Mouse (Mus musculus) kidney, adult 8-10 months (tissue): ENCODE measurements around the gene Prkcq.

Experiments used
- DNase-seq, 2 experiments: peaks; one replicate each; pipeline ENCODE4 v3.0.0; 2022

Prkcq gene

GRCm38 (mm10) chr2:11188279-11188678 lies 16.4 kb downstream of the Prkcq start:
- no peak for DNase-seq

DNA sequence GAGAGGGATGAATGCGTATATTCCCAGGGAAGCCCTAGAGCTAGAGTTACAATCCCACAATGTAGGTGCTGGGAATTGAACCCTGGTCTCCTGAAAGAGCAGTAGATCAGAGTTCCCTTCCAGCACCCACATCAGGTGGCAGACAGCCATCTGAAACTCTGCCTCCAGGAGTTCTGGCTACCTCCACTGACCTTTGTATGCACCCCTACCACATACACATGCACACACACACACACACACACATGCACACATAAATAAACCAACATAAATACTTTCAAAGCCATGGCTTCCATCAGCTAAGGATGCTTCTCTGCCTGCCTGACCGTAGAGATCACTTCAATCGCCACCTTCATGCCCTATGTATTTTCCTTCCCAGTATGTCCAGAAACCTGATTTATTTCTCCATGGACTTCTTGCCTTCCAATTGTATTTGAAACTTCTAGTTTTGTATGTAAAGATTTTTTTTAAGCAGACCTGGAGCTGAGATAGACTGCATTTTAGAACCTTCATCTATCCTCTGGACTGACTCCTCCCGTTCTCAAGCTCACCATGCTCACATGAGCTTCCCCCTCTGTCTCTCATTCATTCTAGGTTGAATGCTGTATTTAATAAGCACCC lies 17.4 kb downstream of the Prkcq start:
- no peak for DNase-seq

DNA sequence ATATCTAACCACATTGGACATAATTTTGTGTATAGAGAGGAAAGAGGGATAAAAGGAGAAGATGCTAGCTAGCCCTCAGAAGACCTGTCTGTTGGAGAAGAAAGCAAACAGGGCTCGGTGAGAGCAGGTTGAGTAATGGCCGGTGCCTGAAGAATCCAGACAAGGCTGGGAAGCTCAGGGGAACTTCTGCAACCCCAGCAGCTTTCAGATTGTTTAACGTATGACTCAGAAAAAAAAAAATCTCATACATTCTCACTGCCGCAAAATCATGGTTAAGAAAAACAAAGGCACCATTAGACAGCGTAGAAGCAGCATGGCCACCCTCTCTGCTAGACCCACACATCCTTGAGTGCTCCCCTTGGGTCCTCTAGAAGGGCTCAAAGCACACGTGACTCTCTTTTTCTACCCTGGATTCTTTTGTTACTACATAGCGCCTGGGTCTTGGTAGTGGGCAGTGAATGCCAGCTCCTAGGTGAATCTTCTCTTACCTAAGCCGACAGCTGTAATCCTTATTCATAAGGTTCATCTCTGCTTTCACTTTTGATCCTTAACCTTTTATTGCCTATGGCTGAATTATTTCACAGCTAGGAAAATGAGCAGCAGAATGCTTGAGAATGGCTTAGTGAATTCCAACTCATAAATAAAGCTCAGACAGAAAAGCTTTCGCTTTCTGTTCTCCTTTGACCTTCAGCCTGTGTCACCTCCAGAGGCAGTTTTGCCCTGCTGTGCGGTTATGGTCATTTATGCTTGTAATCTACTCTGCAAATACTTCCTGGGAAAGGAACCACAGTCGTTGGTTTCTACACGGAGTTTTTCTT lies 20.6 kb downstream of the Prkcq start:
- DNase-seq: peak; percentile 12 to 23

DNA sequence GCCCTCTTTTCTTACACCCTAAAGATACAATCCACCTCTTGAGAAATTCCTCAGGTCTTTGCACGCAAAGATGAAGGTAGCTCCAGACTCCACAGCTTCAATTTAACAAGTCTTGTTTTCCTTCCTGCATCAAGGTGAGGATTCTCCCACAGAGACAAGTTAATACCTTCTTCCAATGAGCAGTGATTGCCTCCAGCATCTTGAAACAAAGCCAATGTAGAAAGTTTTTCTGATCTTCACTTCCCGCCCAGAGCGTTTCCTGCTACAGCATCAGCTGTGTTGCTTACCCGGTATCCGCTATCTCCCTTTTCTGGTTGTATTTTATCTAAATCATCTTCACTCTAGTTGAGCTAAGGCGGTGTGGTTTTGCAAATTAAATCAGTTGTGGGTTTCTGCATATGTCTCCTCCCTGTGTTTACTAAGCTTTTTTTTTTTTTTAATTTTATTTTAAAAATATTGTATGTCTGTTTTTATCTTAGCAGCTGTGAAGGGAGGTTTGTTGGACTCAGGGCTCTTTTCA lies 21.3 kb downstream of the Prkcq start:
- DNase-seq: no peak

DNA sequence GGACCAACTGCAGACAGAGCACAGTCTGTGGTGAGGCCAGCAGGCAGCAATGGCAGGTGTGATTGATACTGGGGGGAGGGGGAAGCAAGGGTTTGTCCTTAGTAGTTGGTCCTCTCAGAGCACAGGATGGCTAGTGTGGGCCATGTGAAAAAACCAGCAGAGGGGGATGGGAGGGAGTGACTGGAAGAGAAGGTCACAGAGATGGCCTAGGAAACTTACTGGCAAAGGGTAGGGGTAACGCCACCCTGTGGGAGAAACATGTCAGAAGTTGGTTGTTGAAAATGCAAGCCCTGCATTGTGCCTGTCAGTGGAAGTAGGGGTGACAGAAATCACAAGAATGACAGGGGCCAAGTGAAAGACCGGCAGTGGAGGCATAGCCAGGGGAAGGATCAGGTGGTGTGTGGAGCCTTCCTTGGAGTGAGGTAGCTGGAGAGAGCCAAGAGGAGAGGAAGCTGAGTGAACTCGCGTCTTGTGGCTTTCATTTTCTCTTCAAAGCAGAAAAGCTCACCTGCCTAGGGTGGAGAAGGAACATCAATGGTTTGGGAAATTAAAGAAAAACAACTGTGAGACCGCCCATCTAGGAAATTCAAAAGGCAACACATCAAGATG lies 22.9 kb downstream of the Prkcq start:
- no peak for DNase-seq

GRCm38 (mm10) chr2:11196071-11196470 lies 24.2 kb downstream of the Prkcq start:
- no peak for DNase-seq

DNA sequence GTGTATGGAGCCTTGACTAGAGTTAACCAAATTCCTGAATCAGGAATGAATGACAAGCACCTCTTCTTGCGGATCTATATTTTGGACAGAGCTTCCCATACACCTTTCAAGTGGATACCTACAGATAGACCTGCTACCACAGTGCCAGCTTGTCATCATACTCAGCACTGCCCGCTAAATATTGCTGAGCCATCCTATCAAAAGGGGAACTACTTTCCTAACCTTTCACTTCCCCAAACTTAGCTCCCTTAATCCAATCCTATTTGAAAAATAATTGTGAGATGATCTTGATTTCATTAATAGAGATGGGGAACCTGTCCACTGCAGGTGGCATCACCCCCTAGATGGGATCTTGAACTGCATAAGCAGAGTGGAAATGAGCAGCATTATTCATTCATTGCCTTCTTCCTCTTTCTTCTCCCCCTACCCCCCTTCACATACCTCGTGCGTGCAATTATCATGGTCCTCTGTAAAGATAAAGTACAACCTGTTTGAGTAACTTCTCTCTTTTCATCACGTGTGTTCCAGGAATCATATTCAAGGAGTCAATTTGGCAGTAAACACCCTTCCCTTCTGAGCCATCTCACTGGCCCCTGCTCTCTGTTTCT lies 25.1 kb downstream of the Prkcq start:
- no peak for DNase-seq

DNA sequence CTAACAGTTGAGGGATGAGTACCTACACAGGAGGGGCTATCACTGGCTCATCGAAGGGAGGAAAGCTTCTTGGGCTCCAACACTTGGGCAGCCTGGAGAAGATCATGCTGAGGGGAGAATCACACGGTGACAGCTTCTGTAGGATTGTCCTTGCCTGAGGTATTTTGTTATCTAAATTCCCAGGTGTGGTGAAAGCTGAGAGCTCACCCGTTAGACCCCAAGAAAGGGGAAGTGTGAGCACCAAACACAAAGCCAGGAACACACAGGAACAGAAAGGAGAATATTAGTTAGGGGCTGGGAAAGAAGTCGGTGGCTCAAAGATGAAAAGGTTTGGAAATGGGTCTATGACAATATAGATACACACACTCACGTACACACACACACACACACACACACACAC lies 27.7 kb downstream of the Prkcq start:
- no peak for DNase-seq

GRCm38 (mm10) chr2:11202841-11203240 lies 30.9 kb downstream of the Prkcq start:
- no peak for DNase-seq

- DNase-seq: no peak
Measured at GRCm38 (mm10) chr2:11203261-11203660, 31.4 kb downstream of the Prkcq start.

DNA sequence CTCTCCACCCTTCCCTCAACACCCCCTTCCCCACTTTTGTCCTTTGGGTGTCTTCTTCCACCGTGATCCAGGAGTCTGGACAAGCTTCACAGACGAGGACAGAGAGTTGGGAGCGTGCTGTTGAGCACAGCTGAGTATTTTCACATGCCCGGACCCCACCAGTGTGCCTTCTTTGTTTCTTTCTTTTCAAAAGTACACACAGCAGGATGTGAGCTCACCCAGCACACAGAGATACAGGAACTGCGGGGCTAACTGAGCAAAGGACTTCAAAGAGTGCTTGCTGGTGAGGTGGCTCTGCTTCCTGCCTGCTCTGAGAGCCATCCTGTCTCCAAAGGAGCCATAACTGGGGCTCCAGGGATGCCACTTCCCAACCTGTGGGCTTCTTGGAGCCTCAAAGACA lies 32.3 kb downstream of the Prkcq start:
- no peak for DNase-seq

DNA sequence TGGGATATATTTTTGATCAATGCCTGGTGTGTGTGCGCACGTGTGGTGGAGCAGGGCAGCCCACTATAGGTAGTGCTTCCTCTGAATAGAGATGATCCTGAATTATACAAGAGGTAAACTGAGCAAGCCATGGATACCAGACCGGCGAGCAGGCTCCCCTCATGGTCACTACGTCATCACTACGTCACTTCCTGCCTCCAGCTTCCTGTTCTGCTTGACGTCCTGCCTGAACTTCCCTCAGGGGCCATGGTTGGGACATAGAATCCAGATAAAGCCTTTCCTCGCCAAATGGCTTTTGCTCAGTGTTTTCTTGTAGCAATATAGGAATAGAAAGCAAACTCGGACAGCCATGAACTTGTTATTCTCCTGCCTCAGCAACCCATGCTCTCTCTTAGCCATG lies 33.1 kb downstream of the Prkcq start:
- DNase-seq: no peak

GRCm38 (mm10) chr2:11205720-11206119 lies 33.8 kb downstream of the Prkcq start:
- DNase-seq: no peak

DNA sequence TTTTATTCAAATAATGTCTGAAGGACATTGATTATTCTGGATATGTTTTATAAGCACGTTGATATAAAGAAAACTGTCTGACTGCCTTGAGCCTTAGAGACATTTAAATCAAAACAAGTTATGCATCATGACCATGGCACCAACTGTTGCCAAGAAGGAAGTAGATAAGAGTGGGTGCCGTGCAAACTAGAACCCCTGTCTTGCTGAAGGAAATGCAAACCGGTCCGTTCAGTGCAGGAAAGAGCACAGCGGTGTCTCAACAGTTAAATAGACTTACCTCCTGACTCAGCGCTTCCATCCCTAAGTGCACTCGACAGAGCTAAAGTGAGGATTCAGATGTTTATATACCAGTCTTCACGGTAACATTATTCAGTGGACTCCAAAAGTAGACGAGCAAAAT lies 36.4 kb downstream of the Prkcq start:
- no peak for DNase-seq

GRCm38 (mm10) chr2:11209335-11209734 lies 37.4 kb downstream of the Prkcq start:
- no peak for DNase-seq

DNA sequence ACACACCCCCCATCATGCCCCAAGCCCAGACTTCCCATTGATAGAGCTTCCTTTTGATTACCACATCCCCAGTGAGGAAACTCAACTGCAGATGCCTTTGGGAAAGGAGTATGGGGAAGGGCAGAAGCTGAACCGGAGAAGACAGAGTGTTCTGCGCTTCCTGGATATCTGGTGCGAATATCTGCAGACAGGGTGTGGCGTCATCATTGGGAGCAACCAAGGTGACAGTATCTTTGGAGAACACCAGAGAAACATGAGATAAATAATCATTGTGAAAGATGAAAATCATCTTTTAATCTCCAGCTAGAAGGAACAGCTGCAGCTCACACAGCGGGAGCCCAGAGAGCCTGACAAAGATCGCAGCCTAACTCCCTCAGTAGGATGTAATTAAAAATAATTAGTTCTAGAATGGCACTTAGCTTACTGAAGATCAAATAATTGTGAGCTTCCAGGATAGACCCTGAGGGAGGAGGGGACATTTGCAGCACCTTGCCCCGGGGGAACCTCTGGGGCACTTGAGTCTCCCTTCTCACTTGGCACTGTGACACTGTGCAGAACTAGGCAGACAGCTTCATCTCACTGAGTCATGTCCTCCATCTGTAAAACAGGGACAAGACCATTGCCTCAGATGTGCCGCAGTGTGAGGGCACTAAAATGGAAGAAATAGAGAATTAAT lies 38.5 kb downstream of the Prkcq start:
- DNase-seq: no peak

- DNase-seq: peak; percentile 13 to 39
Measured at GRCm38 (mm10) chr2:11211961-11212562, 40.2 kb downstream of the Prkcq start.

GRCm38 (mm10) chr2:11216421-11216820 lies 44.5 kb downstream of the Prkcq start:
- no peak for DNase-seq

DNA sequence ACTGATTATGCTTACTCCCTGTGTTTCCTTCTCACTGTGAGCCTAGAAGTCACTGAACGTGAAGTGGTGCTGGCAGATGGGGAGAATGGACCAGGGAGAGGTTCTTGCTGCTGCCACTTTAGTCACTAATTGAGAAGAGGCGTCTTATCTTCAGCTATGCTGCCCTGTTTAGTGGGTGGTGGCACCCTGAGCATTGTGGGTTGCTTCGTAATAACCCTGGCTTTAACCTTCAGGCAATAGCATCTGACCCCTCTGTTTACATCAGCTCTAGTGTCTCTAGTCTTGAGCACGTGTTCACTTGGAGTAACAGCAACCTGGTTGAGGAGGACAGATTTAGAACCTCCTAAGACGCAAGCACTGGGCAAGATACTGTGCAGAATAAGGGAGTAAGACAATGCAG lies 44.9 kb downstream of the Prkcq start:
- no peak for DNase-seq

DNA sequence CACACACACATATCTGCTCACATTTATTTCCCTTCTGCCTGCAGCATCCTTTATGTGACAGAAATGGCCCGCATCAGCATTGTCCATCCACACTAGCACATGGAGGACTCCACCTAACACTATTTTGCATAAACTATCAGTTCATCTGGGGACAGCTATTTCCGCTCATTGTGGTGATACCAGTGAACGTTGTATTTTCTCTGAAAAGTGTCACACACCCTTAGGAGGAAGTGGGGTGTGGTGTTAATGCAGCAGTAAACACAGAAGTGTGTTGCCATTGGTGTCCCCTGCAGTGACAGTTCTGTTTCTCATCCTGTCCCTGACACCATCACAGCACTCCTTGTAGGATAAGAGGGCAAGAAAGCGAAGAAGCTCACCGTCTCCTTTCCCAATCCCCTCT lies 46.2 kb downstream of the Prkcq start:
- peak in 1 of 2 experiments; percentile 28 for DNase-seq

DNA sequence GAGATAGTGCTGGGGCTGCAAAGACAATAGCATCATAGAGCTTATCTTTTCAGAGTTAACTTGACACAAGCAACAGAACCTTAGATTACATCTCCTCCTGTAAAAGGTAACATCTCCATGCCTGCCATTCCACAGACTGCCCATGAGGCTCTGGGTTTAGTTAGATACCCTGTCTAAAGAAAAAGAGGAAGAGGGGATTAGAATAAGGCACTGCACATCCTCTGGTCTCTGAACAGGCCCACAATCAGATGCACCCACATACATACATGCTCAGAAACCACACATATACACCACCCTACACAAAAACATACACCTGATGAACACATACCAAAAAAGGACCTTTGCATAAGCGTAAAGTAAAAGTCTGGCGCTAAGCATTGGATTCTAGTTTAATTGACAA lies 47.4 kb downstream of the Prkcq start:
- no peak for DNase-seq

GRCm38 (mm10) chr2:11224808-11225484 lies 53.0 kb downstream of the Prkcq start:
- DNase-seq: no peak
